Mouse (Mus musculus): Measurements from ENCODE around the gene Utp15. TPM values are rescaled to one million over a fixed set of nuclear protein-coding genes. Genes with fewer than 3 reads are reported as not detected.
A peak's percentile ranks its signal among the peaks of the same experiment; 100 is the strongest.

Utp15 gene
- 27.2 and 33.8 TPM in 2 replicates for total RNA-seq (2015)
- 39.9 and 48.0 TPM in 2 replicates for total RNA-seq (2017)

GRCm38 (mm10) chr13:98262636-98263457, at the start of gene Utp15, which contains the start of gene Ankra2:
Utp15 (minus strand) TSS chr13:98263041.
Ankra2 (plus strand) TSS chr13:98263074.
- peak; percentile 89 for ATAC-seq (replicated peaks; ENCODE audit: poor library complexity)

DNA sequence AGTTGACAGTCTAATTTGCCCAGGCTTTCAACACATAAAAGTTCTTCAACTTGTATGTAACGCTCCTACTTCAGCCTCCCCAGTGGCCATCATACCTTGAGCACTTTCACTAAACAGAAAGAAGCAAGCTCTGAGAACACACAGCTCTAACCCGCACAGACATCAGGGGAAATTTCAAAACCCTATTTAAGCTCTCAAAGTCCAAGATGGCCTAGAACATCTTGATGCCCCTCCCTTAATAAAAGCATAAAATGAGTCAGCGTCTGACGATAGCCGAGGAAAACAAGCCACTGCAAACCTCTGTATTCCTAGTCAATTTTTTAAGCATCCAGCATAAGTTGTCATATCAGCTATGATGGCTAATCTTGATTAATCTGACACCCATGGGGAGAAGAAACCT, 48.8 kb upstream of the Utp15 start:
- ATAC-seq (replicated peaks; ENCODE audit: poor library complexity): no peak

- no peak for ATAC-seq (replicated peaks; ENCODE audit: poor library complexity)
Measured at GRCm38 (mm10) chr13:98308724-98309123, 45.9 kb upstream of the Utp15 start.

DNA sequence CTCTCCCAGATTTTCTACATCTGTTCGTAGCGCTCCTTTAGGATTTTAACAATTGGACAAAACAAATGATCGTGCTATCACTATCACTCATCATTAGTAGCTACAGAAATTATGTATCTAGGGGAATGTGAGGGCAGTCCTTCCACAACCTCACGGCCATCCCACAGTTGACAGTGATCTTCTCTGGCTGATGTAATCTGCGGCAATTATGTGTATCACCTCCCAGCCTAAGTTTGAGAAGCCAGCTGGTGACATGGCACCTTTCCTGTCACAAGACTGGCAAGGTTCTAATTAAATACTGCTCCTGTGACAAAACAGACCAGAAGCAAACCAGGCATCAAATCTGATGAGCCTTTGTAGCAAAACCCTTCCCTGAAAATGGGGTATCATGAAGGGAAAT, 45.2 kb upstream of the Utp15 start:
- ATAC-seq (replicated peaks; ENCODE audit: poor library complexity): no peak

DNA sequence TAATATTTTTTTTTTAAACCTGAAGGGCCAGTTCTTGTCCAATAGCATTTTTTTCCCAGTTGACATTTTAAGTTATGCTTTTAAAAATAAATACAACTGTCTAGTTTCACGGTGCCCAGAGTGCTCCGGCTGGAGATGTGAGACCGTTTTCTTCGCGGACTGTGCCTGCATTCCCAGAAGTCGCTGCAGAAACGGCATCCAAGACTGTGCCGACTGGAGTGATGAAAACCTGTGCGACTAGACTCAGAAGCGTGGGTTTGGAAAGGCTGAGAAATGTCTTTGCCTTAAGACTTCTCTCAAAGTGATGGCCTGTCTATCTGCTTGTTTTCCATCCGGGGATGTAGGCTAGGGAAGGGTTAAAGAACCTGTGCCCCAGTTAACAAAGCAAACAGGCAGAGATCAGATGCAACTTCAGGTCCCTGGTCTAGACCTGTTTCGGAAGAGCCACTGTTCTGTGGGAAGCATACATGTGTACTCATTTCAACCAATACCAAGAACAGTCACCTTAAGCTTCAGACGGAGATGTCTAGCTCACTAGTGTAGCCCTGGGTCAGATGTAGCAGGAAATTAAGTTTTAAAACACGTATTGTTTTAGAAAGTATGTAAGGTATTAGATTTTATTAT, 44.1 kb upstream of the Utp15 start:
- ATAC-seq (replicated peaks; ENCODE audit: poor library complexity): no peak

GRCm38 (mm10) chr13:98306393-98306792, 43.6 kb upstream of the Utp15 start:
- ATAC-seq (replicated peaks; ENCODE audit: poor library complexity): no peak

GRCm38 (mm10) chr13:98305257-98305656, 42.4 kb upstream of the Utp15 start:
- ATAC-seq (replicated peaks; ENCODE audit: poor library complexity): 0 out of 2 replicates have a peak, but pooled peaks have one; percentile 40

GRCm38 (mm10) chr13:98298833-98299758, 36.3 kb upstream of the Utp15 start:
- ATAC-seq (replicated peaks; ENCODE audit: poor library complexity): peak; percentile 99

GRCm38 (mm10) chr13:98297883-98298482, 35.1 kb upstream of the Utp15 start:
- ATAC-seq (replicated peaks; ENCODE audit: poor library complexity): no peak

- no peak for ATAC-seq (replicated peaks; ENCODE audit: poor library complexity)
Measured at GRCm38 (mm10) chr13:98296072-98296471, 33.2 kb upstream of the Utp15 start.

DNA sequence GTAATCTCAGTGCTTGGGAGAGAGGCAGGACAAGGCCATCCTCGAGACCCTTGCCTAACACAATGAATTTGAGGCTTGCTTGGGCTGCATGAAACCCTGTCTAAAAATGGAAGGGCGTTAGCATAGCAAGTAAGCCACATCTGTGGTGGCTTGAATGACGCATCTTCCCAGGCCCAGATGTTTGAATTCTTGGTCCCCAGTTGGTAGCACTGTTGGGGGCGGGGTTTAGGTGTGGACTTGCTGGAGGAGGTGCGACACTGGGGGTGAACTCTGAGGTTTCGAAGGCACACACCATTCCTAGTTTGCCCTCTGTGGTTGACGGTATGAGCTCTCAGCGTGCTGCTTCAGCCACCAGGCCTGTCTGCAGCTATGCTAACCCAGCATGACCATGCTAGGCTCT, 28.9 kb upstream of the Utp15 start:
- ATAC-seq (replicated peaks; ENCODE audit: poor library complexity): no peak

DNA sequence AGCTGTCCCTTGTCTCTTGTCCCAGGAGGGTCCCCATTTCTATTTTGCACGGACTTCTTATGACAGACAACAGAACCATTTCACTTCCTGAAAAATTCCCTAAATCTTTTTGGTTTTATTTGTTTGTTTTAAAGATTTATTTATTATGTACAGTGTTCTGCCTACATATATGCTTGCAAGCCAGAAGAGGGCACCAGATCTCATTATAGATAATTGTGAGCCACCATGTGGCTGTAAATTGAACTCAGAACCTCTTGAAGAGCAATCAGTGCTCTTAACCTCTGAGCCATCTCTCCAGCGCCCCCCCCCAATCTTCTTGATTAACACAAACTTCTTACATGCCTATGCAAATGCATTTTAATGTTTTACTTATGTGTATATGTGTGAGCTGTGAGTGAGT, 27.9 kb upstream of the Utp15 start:
- no peak for ATAC-seq (replicated peaks; ENCODE audit: poor library complexity)

- ATAC-seq (replicated peaks; ENCODE audit: poor library complexity): no peak
Measured at GRCm38 (mm10) chr13:98280990-98281650, 18.3 kb upstream of the Utp15 start.

GRCm38 (mm10) chr13:98279686-98280085, 16.8 kb upstream of the Utp15 start, which contains the start of gene Gm21976:
Gm21976 (plus strand) TSS chr13:98279887.
- ATAC-seq (replicated peaks; ENCODE audit: poor library complexity): no peak

- no peak for ATAC-seq (replicated peaks; ENCODE audit: poor library complexity)
Measured at GRCm38 (mm10) chr13:98277501-98277900, 14.7 kb upstream of the Utp15 start.

DNA sequence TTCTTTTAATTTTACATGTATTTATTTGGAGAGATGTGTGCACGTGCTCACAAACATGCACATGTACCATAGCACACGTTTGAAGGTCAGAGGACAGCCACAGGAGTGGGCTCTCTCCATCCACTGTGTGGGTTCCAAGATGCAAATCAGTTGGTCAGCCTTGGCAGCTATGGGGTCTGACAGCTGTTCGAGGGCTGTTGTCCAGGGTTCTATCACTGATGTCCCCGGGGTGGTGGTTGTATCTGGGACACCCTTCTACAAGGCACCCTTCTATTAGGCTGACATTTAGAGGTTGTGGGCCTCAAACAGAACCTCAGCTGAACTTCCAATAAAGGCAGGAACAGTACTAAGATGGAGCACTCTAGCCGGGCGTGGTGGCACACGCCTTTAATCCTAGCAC, 13.4 kb upstream of the Utp15 start:
- ATAC-seq (replicated peaks; ENCODE audit: poor library complexity): no peak

DNA sequence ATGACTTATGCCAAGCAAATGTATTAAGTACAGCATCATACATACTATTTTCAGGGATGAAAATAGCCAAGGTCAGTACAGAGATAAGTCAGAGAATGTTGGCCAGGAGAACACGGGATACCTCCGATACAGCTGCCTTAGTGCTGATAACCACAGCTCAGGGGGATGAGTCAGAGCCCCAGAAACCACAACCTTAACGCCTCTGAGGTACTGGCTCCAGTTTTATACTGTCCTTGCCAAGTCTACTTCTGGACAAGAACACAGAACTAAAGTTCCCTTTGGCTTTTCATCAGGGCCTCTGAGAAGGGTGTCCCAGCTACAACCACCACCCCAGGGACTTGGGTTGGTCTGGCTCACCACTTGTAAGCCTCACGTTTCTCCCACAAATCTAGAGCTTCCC, 12.8 kb upstream of the Utp15 start:
- peak; percentile 96 for ATAC-seq (replicated peaks; ENCODE audit: poor library complexity)

DNA sequence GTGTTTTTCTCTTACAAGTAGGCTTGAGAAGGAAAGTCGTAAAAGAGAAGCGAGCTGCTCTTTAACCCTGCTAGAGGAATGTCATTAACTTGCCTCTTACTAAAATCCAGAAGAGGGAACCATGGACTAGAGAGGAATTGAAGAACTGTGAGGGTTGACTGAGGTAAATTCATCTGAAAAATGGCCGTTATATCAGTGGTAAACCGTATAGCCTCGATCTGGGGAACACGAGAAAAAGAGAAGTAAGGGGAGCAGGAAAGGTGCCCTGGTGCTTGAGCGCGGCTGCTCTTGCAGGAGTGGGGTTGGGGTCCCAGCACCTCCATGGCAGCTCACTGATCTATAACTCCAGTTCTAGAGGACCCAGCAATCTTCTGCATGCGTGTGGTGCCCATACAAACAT, 11.2 kb upstream of the Utp15 start:
- no peak for ATAC-seq (replicated peaks; ENCODE audit: poor library complexity)

GRCm38 (mm10) chr13:98264111-98264510, 1.3 kb upstream of the Utp15 start:
- no peak for ATAC-seq (replicated peaks; ENCODE audit: poor library complexity)

DNA sequence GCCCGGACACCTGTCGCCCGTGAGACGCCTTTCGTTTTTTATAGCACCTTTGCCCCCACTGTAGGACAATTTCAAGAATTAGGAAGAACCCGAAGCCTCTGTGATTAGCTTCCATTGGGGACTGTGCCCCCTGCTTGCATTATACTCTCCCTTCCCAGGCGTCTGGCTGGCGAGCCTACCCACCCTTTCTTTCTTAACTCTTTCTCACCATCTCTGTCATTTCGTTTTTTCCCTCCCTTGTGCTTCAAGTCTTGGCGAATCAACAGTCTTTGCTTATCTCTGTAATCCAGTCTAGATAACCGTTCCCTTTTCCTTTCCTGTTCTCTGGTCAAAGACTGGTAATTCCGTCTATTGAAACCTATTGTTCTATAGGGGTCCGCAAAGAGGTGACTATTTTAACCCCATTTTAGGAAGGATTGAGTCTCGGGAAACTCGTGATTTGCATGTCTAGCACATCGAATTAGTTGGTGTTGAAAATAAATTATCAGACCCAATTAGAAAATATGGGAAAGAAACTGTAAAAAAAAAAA, 682 bp upstream of the Utp15 start:
- ATAC-seq (replicated peaks; ENCODE audit: poor library complexity): peak; percentile 19

Measured in megakaryocyte progenitor cell, adult 5-6 weeks (primary cell).